Mouse (Mus musculus) forebrain, embryonic 12.5 days (tissue): ENCODE data around the gene Ubxn6. TPM values are rescaled to one million over a fixed set of nuclear protein-coding genes. Genes with fewer than 3 reads are reported as not detected.
A peak's percentile ranks its signal among the peaks of the same experiment; 100 is the strongest.
"Not testable (repeated sequence)": the region's sequence is repeated elsewhere in the genome, so short reads cannot be mapped to it uniquely, and the experiment has no call there.

ENCODE experiments used
- ATAC-seq: fragments of 200-750 bp; cut with Nextera tagmentation; 2 replicates; pipeline ENCODE4 v1.8.0; 2017; ENCODE audit warnings: moderate TSS enrichment; ENCODE audit not compliant: low FRiP score
- H3K27ac ChIP-seq: fragments of 300-500 bp; sonication (generic); 2 replicates; pipeline ENCODE4 v1.5.1; 2016; ENCODE audit warnings: mild to moderate bottlenecking
- H3K27me3 ChIP-seq: fragments of 300-500 bp; sonication (generic); 2 replicates; pipeline ENCODE4 v1.6.1; 2016; ENCODE audit warnings: mild to moderate bottlenecking
- H3K36me3 ChIP-seq: fragments of 300-500 bp; sonication (generic); replicated peaks from 2 replicates; pipeline ENCODE4 v1.6.1; 2016; ENCODE audit warnings: mild to moderate bottlenecking
- H3K4me1 ChIP-seq: fragments of 300-500 bp; sonication (generic); 2 replicates; pipeline ENCODE4 v1.6.1; 2016
- H3K4me2 ChIP-seq: fragments of 300-500 bp; sonication (generic); 2 replicates; pipeline ENCODE4 v1.6.1; 2016; ENCODE audit warnings: mild to moderate bottlenecking, moderate library complexity
- H3K4me3 ChIP-seq: fragments of 300-500 bp; sonication (generic); replicated peaks from 2 replicates; pipeline ENCODE4 v1.5.1; 2016; ENCODE audit warnings: mild to moderate bottlenecking
- H3K9ac ChIP-seq: fragments of 300-500 bp; sonication (generic); 2 replicates; pipeline ENCODE4 v1.6.1; 2016; ENCODE audit warnings: mild to moderate bottlenecking
- H3K9me3 ChIP-seq: fragments of 300-500 bp; sonication (generic); 2 replicates; pipeline ENCODE4 v1.6.1; 2016
- WGBS: fragments of 180-500 bp; shearing (Covaris S2); methylation state at CpG from one replicate; pipeline ENCODE4 v1.1.7; 2016; 5-methylcytosine and 5-hydroxymethylcytosine counted together
- polyA plus RNA-seq: library from polyadenylated mRNA; unstranded; fragments of >200 nt; fragmentation: Nextera tagmentation; extraction: Ambion mirVana; gene quantifications from 2 replicates; pipeline ENCODE4 v1.2.1, GENCODE M21; 2016

The Ubxn6 gene
- polyA plus RNA-seq, 1 experiment from 2014 or later = 49.7 TPM

GRCm38 (mm10) chr17:56072243-56072642 is 2.6 kb downstream of the Ubxn6 start:
- 91% methylated on average over 5 of the region's 5 CpGs for WGBS
- H3K36me3 ChIP-seq = peaks cover 58% of the 10 kb centered on the region

GRCm38 (mm10) chr17:56071126-56071525 is 3.7 kb downstream of the Ubxn6 start:
- Histone ChIP-seq H3K4me1 (peaks cover 19% of the 10 kb centered on the region), H3K4me3 (no peak overlapping the region), H3K27ac (no peak overlapping the region), H3K4me2 (no peak overlapping the region), H3K36me3 (peaks cover 69% of the 10 kb centered on the region), H3K27me3 (no peaks in the 10 kb centered on the region), H3K9ac (no peak overlapping the region), H3K9me3 (no peaks in the 10 kb centered on the region)
- ATAC-seq = no peak

More at GRCm38 (mm10) chr17:56072243-56072642, 2.6 kb downstream of the Ubxn6 start:
- H3K4me1 ChIP-seq = peaks cover 19% of the 10 kb centered on the region
- no peak overlapping the region for H3K27ac ChIP-seq
- H3K9ac ChIP-seq = no peak overlapping the region
- no peak for ATAC-seq
- no peaks in the 10 kb centered on the region for H3K9me3 ChIP-seq
- no peak overlapping the region for H3K4me3 ChIP-seq
- no peaks in the 10 kb centered on the region for H3K27me3 ChIP-seq
- H3K4me2 ChIP-seq = no peak overlapping the region

GRCm38 (mm10) chr17:56069066-56069465 is 5.8 kb downstream of the Ubxn6 start:
- Histone ChIP-seq H3K36me3 (peaks cover 90% of the 10 kb centered on the region), H3K9ac (no peak overlapping the region), H3K4me1 (peaks cover 6% of the 10 kb centered on the region), H3K27me3 (no peaks in the 10 kb centered on the region), H3K4me3 (no peak overlapping the region), H3K4me2 (no peak overlapping the region), H3K9me3 (no peaks in the 10 kb centered on the region), H3K27ac (no peak overlapping the region)
- 96% methylated on average over 14 of the region's 14 CpGs for WGBS
- no peak for ATAC-seq

- no peak overlapping the region for H3K9ac ChIP-seq
- no peaks in the 10 kb centered on the region for H3K27me3 ChIP-seq
- H3K9me3 ChIP-seq = no peaks in the 10 kb centered on the region
- H3K27ac ChIP-seq = no peak overlapping the region
- ATAC-seq = no peak
- no peak overlapping the region for H3K4me3 ChIP-seq
- peaks cover 100% of the 10 kb centered on the region for H3K36me3 ChIP-seq
- no peaks in the 10 kb centered on the region for H3K4me1 ChIP-seq
- no peak overlapping the region for H3K4me2 ChIP-seq
These were observed 8.4 kb downstream of the Ubxn6 start for GRCm38 (mm10) chr17:56066451-56066850.

GRCm38 (mm10) chr17:56065715-56066114 is 9.1 kb downstream of the Ubxn6 start:
- H3K9ac ChIP-seq, H3K27ac ChIP-seq, ATAC-seq, H3K4me3 ChIP-seq, H3K4me2 ChIP-seq, H3K4me1 ChIP-seq, H3K27me3 ChIP-seq, H3K9me3 ChIP-seq: not testable (repeated sequence)
- H3K36me3 ChIP-seq = peaks cover 100% of the 10 kb centered on the region
- 84% methylated on average over 6 of the region's 6 CpGs for WGBS

- H3K27ac ChIP-seq = no peak overlapping the region
- 95% methylated on average over 7 of the region's 7 CpGs for WGBS
- H3K4me3 ChIP-seq = no peak overlapping the region
- peaks cover 99% of the 10 kb centered on the region for H3K36me3 ChIP-seq
- H3K9ac ChIP-seq = no peak overlapping the region
- H3K9me3 ChIP-seq = no peaks in the 10 kb centered on the region
- no peaks in the 10 kb centered on the region for H3K27me3 ChIP-seq
- no peak for ATAC-seq
- no peaks in the 10 kb centered on the region for H3K4me1 ChIP-seq
- H3K4me2 ChIP-seq = no peak overlapping the region
These were observed 12.7 kb downstream of the Ubxn6 start for GRCm38 (mm10) chr17:56062081-56062480.

- Histone ChIP-seq H3K27me3 (no peaks in the 10 kb centered on the region), H3K36me3 (peaks cover 76% of the 10 kb centered on the region), H3K27ac (no peak overlapping the region), H3K4me2 (no peak overlapping the region), H3K4me1 (no peaks in the 10 kb centered on the region), H3K9ac (no peak overlapping the region), H3K9me3 (no peaks in the 10 kb centered on the region), H3K4me3 (no peak overlapping the region)
- no peak for ATAC-seq
- 86% methylated on average over 11 of the region's 11 CpGs for WGBS
These were observed 17.3 kb downstream of the Ubxn6 start for GRCm38 (mm10) chr17:56057381-56058120.

- 73% methylated on average over 4 of the region's 4 CpGs for whole genome bisulfite sequencing
- Histone ChIP-seq H3K4me3 (no peak overlapping the region), H3K4me2 (no peak overlapping the region), H3K4me1 (no peaks in the 10 kb centered on the region), H3K27ac (no peak overlapping the region), H3K36me3 (peaks cover 75% of the 10 kb centered on the region), H3K9me3 (no peaks in the 10 kb centered on the region), H3K27me3 (no peaks in the 10 kb centered on the region), H3K9ac (no peak overlapping the region)
- no peak for ATAC-seq
These were observed 18.7 kb downstream of the Ubxn6 start for GRCm38 (mm10) chr17:56055945-56056678.

- Histone ChIP-seq H3K4me2 (no peak overlapping the region), H3K27me3 (no peaks in the 10 kb centered on the region), H3K27ac (no peak overlapping the region), H3K4me3 (no peak overlapping the region), H3K9me3 (no peaks in the 10 kb centered on the region), H3K4me1 (no peaks in the 10 kb centered on the region), H3K36me3 (peaks cover 75% of the 10 kb centered on the region), H3K9ac (no peak overlapping the region)
- no peak for ATAC-seq
These were observed 19.9 kb downstream of the Ubxn6 start for GRCm38 (mm10) chr17:56054938-56055337.

GRCm38 (mm10) chr17:56051369-56051768 is 23.5 kb downstream of the Ubxn6 start:
- peaks cover 74% of the 10 kb centered on the region for H3K36me3 ChIP-seq
- no peak overlapping the region for H3K4me2 ChIP-seq
- H3K4me1 ChIP-seq = no peaks in the 10 kb centered on the region
- no peak overlapping the region for H3K27ac ChIP-seq
- no peaks in the 10 kb centered on the region for H3K27me3 ChIP-seq
- no peak for ATAC-seq
- WGBS = 92% methylated on average over 5 of the region's 5 CpGs
- H3K4me3 ChIP-seq = no peak overlapping the region
- H3K9me3 ChIP-seq = no peaks in the 10 kb centered on the region
- no peak overlapping the region for H3K9ac ChIP-seq

- Histone ChIP-seq H3K4me2 (peak overlapping the region; percentile 83), H3K9me3 (no peaks in the 10 kb centered on the region), H3K4me3 (peak overlapping the region; percentile 68), H3K9ac (peak overlapping the region; percentile 80), H3K27ac (peak overlapping the region; percentile 73; the same call in 1 of the 2 replicates), H3K4me1 (peaks cover 14% of the 10 kb centered on the region), H3K27me3 (no peaks in the 10 kb centered on the region), H3K36me3 (peaks cover 23% of the 10 kb centered on the region)
- under 1% methylated on average over 12 of the region's 12 CpGs for WGBS
- no peak for ATAC-seq
These were observed 34.0 kb downstream of the Ubxn6 start for GRCm38 (mm10) chr17:56040857-56041163.

GRCm38 (mm10) chr17:56040030-56040856 is 34.6 kb downstream of the Ubxn6 start, which contains the start of gene Chaf1a:
Gene Chaf1a, plus strand, starts transcription at chr17:56040439.
- peak within 1 kb of the TSS; percentile 73 for H3K27ac ChIP-seq
- no peaks in the 10 kb centered on the region for H3K27me3 ChIP-seq
- H3K4me1 ChIP-seq = peaks cover 20% of the 10 kb centered on the region
- peak; percentile 85 for ATAC-seq
- peak within 1 kb of the TSS; percentile 83 for H3K4me2 ChIP-seq
- H3K9ac ChIP-seq = peak within 1 kb of the TSS; percentile 80
- H3K4me3 ChIP-seq = peak within 1 kb of the TSS; percentile 68
- no peaks in the 10 kb centered on the region for H3K9me3 ChIP-seq
- peaks cover 17% of the 10 kb centered on the region for H3K36me3 ChIP-seq
- under 1% methylated on average over 68 of the region's 68 CpGs for WGBS
